Comparison of ENCODE assay signal across 9 mouse cellular contexts in the genomic region with DNA sequence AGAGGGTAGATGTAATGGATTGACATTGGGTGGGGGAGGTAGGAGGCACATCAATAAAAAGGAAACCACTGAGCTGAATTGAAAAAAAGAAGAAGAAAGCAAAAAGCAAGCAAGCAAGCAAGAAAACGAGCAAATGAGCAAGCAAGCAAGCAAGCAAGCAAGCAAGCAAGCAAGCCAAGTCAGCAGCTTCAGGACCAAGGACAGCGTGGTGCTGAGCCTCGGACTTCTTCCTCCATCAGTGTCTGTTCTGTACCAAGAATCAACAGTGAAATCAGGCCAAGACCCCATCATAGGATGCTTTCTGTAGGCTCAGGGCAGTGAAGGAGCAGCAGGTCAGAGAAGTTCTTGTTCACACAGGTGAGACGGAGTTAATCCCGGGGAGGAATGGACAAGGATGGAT.
DNase-seq lines count a peak whose midpoint lies in the region; TF ChIP-seq lines count a peak whose summit lies in the region.
"Had no signal": no experiment of that assay in that cellular context is flagged by ENCODE, and none has a peak within 500 bp of the region (broad histone marks: within the 10 kb centered on the region; RNA-seq: fewer than 3 reads in every experiment).

No protein-coding gene starts in this region.

- WGBS in kidney, adult 2 months, result 43% methylated on average over 5 of the region's 5 CpGs

- DNase-seq in kidney, adult 2 months, result peak; percentile 10
- no peak for DNase-seq in kidney, adult 11 months
- DNase-seq in NIH3T3 (ENCODE audit: low read depth), result peak; percentile 71
- DNase-seq in embryo, embryonic 10 days (ENCODE audit: low spot score), result peak; percentile 87
- DNase-seq in mesoderm, embryonic 11.5 days (ENCODE audit: low read depth, low spot score), result peak; percentile 77
- no peak for DNase-seq in layer of hippocampus, adult 9-10 months (ENCODE audit: low spot score)
- DNase-seq in left cerebral cortex, adult 9 months (ENCODE audit: low spot score in 2 of 2), result no peak
- DNase-seq: cerebellum, postnatal 14 days had no signal

- no peaks in the 10 kb centered on the region for H3K36me3 ChIP-seq in kidney, adult 2 months (ENCODE audit: control insufficient read depth, insufficient read depth, low read length)
- H3K36me3 ChIP-seq: limb, embryonic 13.5 days had no signal

- H3K27me3 ChIP-seq in kidney, adult 2 months (replicated peaks; ENCODE audit: control insufficient read depth, insufficient read depth, low read length), result no peaks in the 10 kb centered on the region
- H3K27me3 ChIP-seq: limb, embryonic 13.5 days had no signal

- no peak overlapping the region for H3K4me3 ChIP-seq in kidney, adult 2 months (ENCODE audit: insufficient read depth, low read depth, low read length)
- H3K4me3 ChIP-seq: limb, embryonic 13.5 days had no signal

- no peak for TF ChIP-seq POLR2A in kidney, adult 2 months (IDR thresholded peaks at IDR 0.05; ENCODE audit: low read depth, low read length)

- no peak for TF ChIP-seq CTCF in kidney, adult 2 months (conservative IDR thresholded peaks at IDR 0.05; ENCODE audit: insufficient read depth, insufficient read length, low read depth, low read length)

- no peak overlapping the region for H3K27ac ChIP-seq in kidney, adult 2 months (ENCODE audit: insufficient read depth, low read depth, low read length)
- H3K27ac ChIP-seq: limb, embryonic 13.5 days had no signal

- no peaks in the 10 kb centered on the region for H3K4me1 ChIP-seq in kidney, adult 2 months (ENCODE audit: control insufficient read depth, insufficient read depth, low read length)
- H3K4me1 ChIP-seq: limb, embryonic 13.5 days had no signal

Comparison
In these comparisons a context has a peak if more than half of its experiments do, and no peak if none do; other contexts are left out.
1. DNase-seq: peak in kidney, adult 2 months (single experiment), NIH3T3 (single experiment), embryo, embryonic 10 days (single experiment) and mesoderm, embryonic 11.5 days (single experiment); none in kidney, adult 11 months (single experiment), layer of hippocampus, adult 9-10 months (single experiment) and left cerebral cortex, adult 9 months (0 of 2).